Mouse (Mus musculus): ENCODE results near the gene Sqstm1. TPM values are rescaled to one million over a fixed set of nuclear protein-coding genes. Genes with fewer than 3 reads are reported as not detected.

The Sqstm1 gene
- total and polyA plus RNA-seq, 3 experiments, result 202 to 579 (median 456) TPM

- H3K4me2 ChIP-seq (ENCODE audit: insufficient read depth, low read depth, poor library complexity, severe bottlenecking), result no peak overlapping the region
- no peaks in the 10 kb centered on the region for H3K27me3 ChIP-seq (replicated peaks)
- H3K4me1 ChIP-seq (ENCODE audit: control insufficient read depth in 1 of 2, insufficient read depth in 2 of 2), result peaks cover 27 to 66% of the 10 kb centered on the region in 2 experiments
- no peak overlapping the region for H3K27ac ChIP-seq (ENCODE audit: insufficient read depth, low read depth)
- H3K79me2 ChIP-seq (replicated peaks; ENCODE audit: control insufficient read depth, extremely low read depth, insufficient read depth, poor library complexity, severe bottlenecking), result no peaks in the 10 kb centered on the region
- peaks cover 0 to 12% of the 10 kb centered on the region in 2 experiments for H3K36me3 ChIP-seq (replicated peaks in 1 of 2; ENCODE audit: control insufficient read depth in 1 of 2, insufficient read depth in 1 of 2, low read length in 1 of 2)
- no peak overlapping the region for H3K4me3 ChIP-seq (replicated peaks in 1 of 3; ENCODE audit: low read depth in 2 of 3, low read length in 2 of 3, poor library complexity in 1 of 3)
- DNase-seq (ENCODE audit: extremely low read depth), result no peak
- TF ChIP-seq KAT2A (IDR thresholded peaks at IDR 0.05; ENCODE audit: insufficient replicate concordance, low read length) (no peak), CTCF (conservative IDR thresholded peaks at IDR 0.05 in 1 of 2, IDR thresholded peaks at IDR 0.05 in 1 of 2; ENCODE audit: low read depth in 2 of 2, low read length in 2 of 2) (0 out of 4 replicates have a peak, but pooled peaks of 1 of the 2 experiments have one; percentile 0)
- dilution Hi-C loops (cut with MboI; ENCODE audit: extremely low pct_ligation_motif_present, extremely low pct_unique_long_range_greater_than_20kb, low sequenced_read_pairs), result no loop called here
- in situ Hi-C loops (cut with MboI; ENCODE audit: low pct_ligation_motif_present, low pct_unique_long_range_greater_than_20kb, low sequenced_read_pairs), result no loop called here
- H3K9me3 ChIP-seq (replicated peaks; ENCODE audit: low read length), result no peaks in the 10 kb centered on the region
- no peak overlapping the region for H3K9ac ChIP-seq (ENCODE audit: insufficient read depth, low read depth)
These were observed 5.0 kb upstream of the Sqstm1 start for GRCm38 (mm10) chr11:50215633-50216032.

GRCm38 (mm10) chr11:50214631-50215030 is 4.0 kb upstream of the Sqstm1 start:
- no peak overlapping the region for H3K9ac ChIP-seq (ENCODE audit: insufficient read depth, low read depth)
- no peak overlapping the region for H3K27ac ChIP-seq (ENCODE audit: insufficient read depth, low read depth)
- no peak overlapping the region for H3K4me2 ChIP-seq (ENCODE audit: insufficient read depth, low read depth, poor library complexity, severe bottlenecking)
- in situ Hi-C loops (cut with MboI; ENCODE audit: low pct_ligation_motif_present, low pct_unique_long_range_greater_than_20kb, low sequenced_read_pairs) (loop anchor here (5.0 kb wide), 1 partner anchor 37 kb away; no protein-coding TSS in a partner anchor), dilution Hi-C loops (cut with MboI; ENCODE audit: extremely low pct_ligation_motif_present, extremely low pct_unique_long_range_greater_than_20kb, low sequenced_read_pairs) (no loop called here)
- H3K27me3 ChIP-seq (replicated peaks), result no peaks in the 10 kb centered on the region
- peaks cover 9% of the 10 kb centered on the region for H3K79me2 ChIP-seq (replicated peaks; ENCODE audit: control insufficient read depth, extremely low read depth, insufficient read depth, poor library complexity, severe bottlenecking)
- H3K36me3 ChIP-seq (replicated peaks in 1 of 2; ENCODE audit: control insufficient read depth in 1 of 2, insufficient read depth in 1 of 2, low read length in 1 of 2), result peaks cover 0 to 8% of the 10 kb centered on the region in 2 experiments
- H3K9me3 ChIP-seq (replicated peaks; ENCODE audit: low read length), result no peaks in the 10 kb centered on the region
- H3K4me3 ChIP-seq (replicated peaks in 1 of 3; ENCODE audit: low read depth in 2 of 3, low read length in 2 of 3, poor library complexity in 1 of 3), result no peak overlapping the region
- DNase-seq (ENCODE audit: extremely low read depth), result no peak
- no peak for TF ChIP-seq GABPA (IDR thresholded peaks at IDR 0.05; ENCODE audit: insufficient replicate concordance, low read depth, low read length)
- TF ChIP-seq CTCF (conservative IDR thresholded peaks at IDR 0.05 in 1 of 2, IDR thresholded peaks at IDR 0.05 in 1 of 2; ENCODE audit: low read depth in 2 of 2, low read length in 2 of 2), result peak in 1 of 2 experiments; percentile 25; a peak in 1 of 4 replicates
- H3K4me1 ChIP-seq (ENCODE audit: control insufficient read depth in 1 of 2, insufficient read depth in 2 of 2), result peaks cover 27 to 62% of the 10 kb centered on the region in 2 experiments

DNA sequence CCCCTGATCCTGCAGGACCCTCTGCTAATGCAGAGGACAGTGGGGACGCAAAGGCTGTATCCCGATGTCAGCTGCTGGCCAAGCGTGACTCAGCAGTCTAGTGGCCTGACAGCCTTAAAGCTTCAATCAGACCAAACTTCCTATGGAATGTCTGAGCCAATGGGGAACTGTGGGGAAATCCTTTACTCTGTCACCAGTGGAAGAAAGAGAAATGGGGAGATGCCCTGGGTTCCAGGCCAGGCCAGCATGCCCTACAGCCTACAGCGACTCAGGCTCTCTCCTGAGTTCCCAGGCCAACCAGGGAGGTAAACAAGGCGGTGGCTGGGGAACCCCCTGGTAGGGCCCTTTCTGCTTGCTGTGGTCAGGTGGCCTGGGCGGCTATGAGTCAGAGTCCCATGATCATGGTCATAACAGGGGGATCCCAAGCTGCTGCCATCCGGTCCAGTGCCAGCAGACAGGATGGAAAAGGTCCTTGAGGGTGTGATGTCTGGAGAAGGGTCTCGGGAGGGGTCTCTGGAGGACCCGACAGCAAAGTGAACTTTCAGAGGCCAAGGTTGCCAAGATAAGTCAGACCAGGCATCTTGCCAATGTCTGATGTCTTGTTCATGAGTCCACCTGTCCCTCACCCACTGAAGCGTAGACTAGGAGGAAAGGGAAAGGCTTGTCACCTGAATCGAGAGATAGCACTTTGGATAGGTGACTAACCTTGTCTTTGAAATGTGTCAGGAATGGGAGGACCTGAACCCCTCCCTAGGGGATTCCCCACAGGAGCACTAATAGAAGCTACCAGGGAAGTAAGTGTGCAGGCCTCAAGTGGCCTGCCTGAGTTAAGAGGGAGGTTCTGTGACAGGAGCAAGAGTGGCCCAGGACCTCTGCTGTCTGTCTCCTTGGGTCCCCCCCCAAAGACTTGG is 2.5 kb upstream of the Sqstm1 start:
- Histone ChIP-seq H3K4me3 (replicated peaks in 1 of 3; ENCODE audit: low read depth in 2 of 3, low read length in 2 of 3, poor library complexity in 1 of 3) (peak overlapping the region; percentile 1 to 21 (median 2)), H3K27me3 (replicated peaks) (no peaks in the 10 kb centered on the region), H3K9ac (ENCODE audit: insufficient read depth, low read depth) (peak overlapping the region; percentile 46), H3K9me3 (replicated peaks; ENCODE audit: low read length) (no peaks in the 10 kb centered on the region), H3K4me1 (ENCODE audit: control insufficient read depth in 1 of 2, insufficient read depth in 2 of 2) (peaks cover 27 to 73% of the 10 kb centered on the region in 2 experiments), H3K4me2 (ENCODE audit: insufficient read depth, low read depth, poor library complexity, severe bottlenecking) (peak overlapping the region; percentile 76), H3K36me3 (replicated peaks in 1 of 2; ENCODE audit: control insufficient read depth in 1 of 2, insufficient read depth in 1 of 2, low read length in 1 of 2) (peaks cover 7 to 15% of the 10 kb centered on the region in 2 experiments), H3K27ac (ENCODE audit: insufficient read depth, low read depth) (peak overlapping the region; percentile 94), H3K79me2 (replicated peaks; ENCODE audit: control insufficient read depth, extremely low read depth, insufficient read depth, poor library complexity, severe bottlenecking) (peaks cover 22% of the 10 kb centered on the region)
- peak; percentile 97 for DNase-seq (ENCODE audit: extremely low read depth)
- in situ Hi-C loops (cut with MboI; ENCODE audit: low pct_ligation_motif_present, low pct_unique_long_range_greater_than_20kb, low sequenced_read_pairs) (loop anchor here (5.0 kb wide), 1 partner anchor 36 kb away; no protein-coding TSS in a partner anchor), dilution Hi-C loops (cut with MboI; ENCODE audit: extremely low pct_ligation_motif_present, extremely low pct_unique_long_range_greater_than_20kb, low sequenced_read_pairs) (no loop called here)
- no peak for TF ChIP-seq TBP (conservative IDR thresholded peaks at IDR 0.05; ENCODE audit: low read depth, low read length)
- peak; percentile 98 for TF ChIP-seq ETS1 (conservative IDR thresholded peaks at IDR 0.05; ENCODE audit: low read depth, low read length)
- TF ChIP-seq EP300 (IDR thresholded peaks at IDR 0.05; ENCODE audit: low read length), result peak; percentile 91
- peak; percentile 89 for TF ChIP-seq JUN (IDR thresholded peaks at IDR 0.05; ENCODE audit: insufficient read depth, low read depth, low read length)
- TF ChIP-seq POLR2AphosphoS2 (IDR thresholded peaks at IDR 0.05; ENCODE audit: low read depth, low read length), result no peak
- TF ChIP-seq NELFE (IDR thresholded peaks at IDR 0.05; ENCODE audit: low read depth, low read length), result peak; percentile 27; the same call in 1 of the 2 replicates
- peak; percentile 31; the same call in 1 of the 2 replicates for TF ChIP-seq ELF1 (IDR thresholded peaks at IDR 0.05; ENCODE audit: low read depth, low read length)
- 0 out of 2 replicates have a peak, but pooled peaks have one; percentile 29 for TF ChIP-seq NRF1 (IDR thresholded peaks at IDR 0.05; ENCODE audit: low read depth, low read length)
- peak; percentile 60 for TF ChIP-seq HCFC1 (IDR thresholded peaks at IDR 0.05; ENCODE audit: low read depth, low read length)
- peak; percentile 13; the same call in 1 of the 2 replicates for TF ChIP-seq GABPA (IDR thresholded peaks at IDR 0.05; ENCODE audit: insufficient replicate concordance, low read depth, low read length)
- peak; percentile 66 for TF ChIP-seq MAZ (IDR thresholded peaks at IDR 0.05; ENCODE audit: low read depth, low read length)
- TF ChIP-seq ZC3H11A (IDR thresholded peaks at IDR 0.05; ENCODE audit: low read depth, low read length), result no peak
- peak; percentile 54 for TF ChIP-seq MYC (IDR thresholded peaks at IDR 0.05; ENCODE audit: low read depth, low read length)
- no peak for TF ChIP-seq ZKSCAN1 (IDR thresholded peaks at IDR 0.05; ENCODE audit: borderline replicate concordance, low read depth, low read length)
- TF ChIP-seq RAD21 (IDR thresholded peaks at IDR 0.05; ENCODE audit: low read depth, low read length), result no peak; the same call in 1 of the 2 replicates
- peak; percentile 84; the same call in 1 of the 2 replicates for TF ChIP-seq CHD1 (IDR thresholded peaks at IDR 0.05; ENCODE audit: low read depth, low read length)
- peak; percentile 71; the same call in 1 of the 2 replicates for TF ChIP-seq JUND (conservative IDR thresholded peaks at IDR 0.05; ENCODE audit: low read depth, low read length)
- peak; percentile 87 for TF ChIP-seq CHD2 (IDR thresholded peaks at IDR 0.05; ENCODE audit: low read length)
- TF ChIP-seq ZMIZ1 (IDR thresholded peaks at IDR 0.05; ENCODE audit: low read depth, low read length), result peak; percentile 76; the same call in 1 of the 2 replicates
